Comparison of ENCODE assay signal across 8 mouse cellular contexts in the genomic region with DNA sequence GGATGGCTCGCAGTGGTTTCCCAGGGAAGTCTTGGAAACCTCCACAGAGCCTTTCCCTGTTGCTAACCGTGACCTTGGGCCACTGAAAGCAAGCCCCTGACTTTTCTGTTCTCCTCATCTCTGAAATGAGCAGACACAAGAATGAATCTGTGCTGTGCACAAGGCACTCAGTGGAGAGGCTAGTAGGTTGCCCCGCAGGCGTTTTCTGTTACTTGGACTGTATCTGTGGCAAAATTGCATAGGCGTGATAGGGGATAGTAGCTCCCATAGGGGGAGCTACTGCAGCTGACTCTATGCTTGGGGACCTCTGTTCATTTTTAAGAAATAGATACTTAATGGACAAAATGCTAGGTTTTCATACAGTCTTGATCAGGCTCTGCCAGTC. TPM values are rescaled to one million over a fixed set of nuclear protein-coding genes. Genes with fewer than 3 reads are reported as not detected.
DNase-seq lines count a peak whose midpoint lies in the region; ATAC-seq and TF ChIP-seq lines count a peak whose summit lies in the region.

No protein-coding gene starts in this region.

- H3K4me3 ChIP-seq in kidney, embryonic 16.5 days (ENCODE audit: low read length) = peak overlapping the region; percentile 79
- H3K4me3 ChIP-seq in bone marrow, adult 2 months (replicated peaks; ENCODE audit: control insufficient read depth, low read depth, low read length) = peak overlapping the region; percentile 96
- peak overlapping the region; percentile 70 for H3K4me3 ChIP-seq in hindbrain, embryonic 12.5 days
- H3K4me3 ChIP-seq in midbrain, embryonic 15.5 days = peak overlapping the region; percentile 72

- H3K4me2 ChIP-seq in kidney, embryonic 16.5 days (replicated peaks; ENCODE audit: low read depth, low read length) = peak overlapping the region; percentile 77
- H3K4me2 ChIP-seq in hindbrain, embryonic 12.5 days (replicated peaks) = peak overlapping the region; percentile 89
- peak overlapping the region; percentile 90 for H3K4me2 ChIP-seq in midbrain, embryonic 15.5 days

- peak overlapping the region; percentile 83 for H3K9ac ChIP-seq in kidney, embryonic 16.5 days (replicated peaks; ENCODE audit: low read length)
- peak overlapping the region; percentile 74 for H3K9ac ChIP-seq in hindbrain, embryonic 12.5 days
- peak overlapping the region; percentile 77 for H3K9ac ChIP-seq in midbrain, embryonic 15.5 days

- ATAC-seq in kidney, embryonic 16.5 days (ENCODE audit: low FRiP score, low TSS enrichment) = no peak
- ATAC-seq in hindbrain, embryonic 12.5 days (ENCODE audit: low FRiP score) = no peak
- no peak for ATAC-seq in midbrain, embryonic 15.5 days (replicated peaks)
- ATAC-seq in granulocyte monocyte progenitor cell, adult 5-6 weeks (replicated peaks; ENCODE audit: poor library complexity, severe bottlenecking) = no peak

- H3K27me3 ChIP-seq in kidney, embryonic 16.5 days (ENCODE audit: insufficient read depth, low read length) = no peaks in the 10 kb centered on the region
- H3K27me3 ChIP-seq in hindbrain, embryonic 12.5 days = no peaks in the 10 kb centered on the region
- no peaks in the 10 kb centered on the region for H3K27me3 ChIP-seq in midbrain, embryonic 15.5 days (replicated peaks)

- 18% methylated on average over 5 of the region's 5 CpGs for WGBS in kidney, embryonic 16.5 days
- 15% methylated on average over 5 of the region's 5 CpGs for WGBS in bone marrow, adult 2 months
- 21% methylated on average over 5 of the region's 5 CpGs for WGBS in hindbrain, embryonic 12.5 days
- WGBS in midbrain, embryonic 15.5 days = 17% methylated on average over 5 of the region's 5 CpGs

- no peak for TF ChIP-seq POLR2A in bone marrow, adult 2 months (IDR thresholded peaks at IDR 0.05; ENCODE audit: borderline replicate concordance, control insufficient read depth, low read depth, low read length)

- 0 out of 2 replicates have a peak, but pooled peaks cover 4% of the 10 kb centered on the region for H3K36me3 ChIP-seq in kidney, embryonic 16.5 days (ENCODE audit: insufficient read depth, low read length)
- no peaks in the 10 kb centered on the region for H3K36me3 ChIP-seq in hindbrain, embryonic 12.5 days
- H3K36me3 ChIP-seq in midbrain, embryonic 15.5 days (replicated peaks) = no peaks in the 10 kb centered on the region

- no peaks in the 10 kb centered on the region for H3K9me3 ChIP-seq in kidney, embryonic 16.5 days (ENCODE audit: low read length)
- no peaks in the 10 kb centered on the region for H3K9me3 ChIP-seq in hindbrain, embryonic 12.5 days (replicated peaks)
- H3K9me3 ChIP-seq in midbrain, embryonic 15.5 days = no peaks in the 10 kb centered on the region

- H3K4me1 ChIP-seq in kidney, embryonic 16.5 days (ENCODE audit: insufficient read depth, low read length) = peaks cover 14% of the 10 kb centered on the region
- peaks cover 2% of the 10 kb centered on the region; the same call in 1 of the 2 replicates for H3K4me1 ChIP-seq in bone marrow, adult 2 months (ENCODE audit: control insufficient read depth, insufficient read depth, low read length)
- peaks cover 7% of the 10 kb centered on the region for H3K4me1 ChIP-seq in hindbrain, embryonic 12.5 days
- H3K4me1 ChIP-seq in midbrain, embryonic 15.5 days = peaks cover 11% of the 10 kb centered on the region

- no peak for TF ChIP-seq CTCF in bone marrow, adult 2 months (IDR thresholded peaks at IDR 0.05; ENCODE audit: control insufficient read depth, insufficient read depth, low read length)

- H3K27ac ChIP-seq in kidney, embryonic 16.5 days (ENCODE audit: low read length) = peak overlapping the region; percentile 93; the same call in 1 of the 2 replicates
- no peak overlapping the region; the same call in 1 of the 2 replicates for H3K27ac ChIP-seq in bone marrow, adult 2 months (ENCODE audit: control insufficient read depth, insufficient read depth, low read depth, low read length, poor library complexity)
- H3K27ac ChIP-seq in hindbrain, embryonic 12.5 days = peak overlapping the region; percentile 86
- H3K27ac ChIP-seq in midbrain, embryonic 15.5 days = peak overlapping the region; percentile 77

- no peak for DNase-seq in kidney, postnatal 4 days
- no peak for DNase-seq in urinary bladder, adult 18-20 months (ENCODE audit: low spot score in 2 of 2)
- no peak for DNase-seq in adrenal gland, adult 18-20 months (ENCODE audit: low spot score in 2 of 2)

RNA-seq across cellular contexts. Expression of gene Wwox, which starts 0.7 kb away (rescaled TPM):
- 19.7 and 20.2 TPM in 2 replicates for polyA plus RNA-seq in kidney, embryonic 16.5 days (2015; fragmentation: Nextera tagmentation; extraction: Ambion mirVana)
- polyA plus RNA-seq in bone marrow, adult 2 months (2011; ENCODE audit: insufficient read depth, insufficient read length, low replicate concordance, missing spikeins) = 5.4 and 13.5 TPM in 2 replicates
- 13.4 and 13.8 TPM in 2 replicates for polyA plus RNA-seq in hindbrain, embryonic 12.5 days (2016; fragmentation: Nextera tagmentation; extraction: Ambion mirVana)
- 13.2 and 13.9 TPM in 2 replicates for polyA plus RNA-seq in midbrain, embryonic 15.5 days (2015; fragmentation: Nextera tagmentation; extraction: Ambion mirVana)
- total RNA-seq in adrenal gland, adult 18-20 months (2021) = 10 to 100 TPM; 26.9 to 27.0 TPM
- 23.3 and 25.5 TPM in 2 replicates for total RNA-seq in granulocyte monocyte progenitor cell, adult 5-6 weeks (2014; fragmentation: Nextera tagmentation)
- total RNA-seq in granulocyte monocyte progenitor cell, adult 5-6 weeks (2017) = 10.9 and 13.6 TPM in 2 replicates

RNA-seq across cellular contexts. Expression of gene Clec3a, which starts 22.3 kb away (rescaled TPM):
- polyA plus RNA-seq in kidney, embryonic 16.5 days (2015; fragmentation: Nextera tagmentation; extraction: Ambion mirVana) = not detected in 2 replicates
- polyA plus RNA-seq in bone marrow, adult 2 months (2011; ENCODE audit: insufficient read depth, insufficient read length, low replicate concordance, missing spikeins) = not detected in 2 replicates
- polyA plus RNA-seq in hindbrain, embryonic 12.5 days (2016; fragmentation: Nextera tagmentation; extraction: Ambion mirVana) = 0.53 and 0.72 TPM in 2 replicates
- 0.32 TPM in 1 of 2 replicates, not detected in the other for polyA plus RNA-seq in midbrain, embryonic 15.5 days (2015; fragmentation: Nextera tagmentation; extraction: Ambion mirVana)
- total RNA-seq in adrenal gland, adult 18-20 months (2021) = not detected
- total RNA-seq in granulocyte monocyte progenitor cell, adult 5-6 weeks (2014; fragmentation: Nextera tagmentation) = not detected in 2 replicates
- not detected in 2 replicates for total RNA-seq in granulocyte monocyte progenitor cell, adult 5-6 weeks (2017)
